Mouse (Mus musculus): ENCODE data around the gene Neu3.

- no peak for TF ChIP-seq CTCF (IDR thresholded peaks at IDR 0.05; ENCODE audit: low read depth)
- no peak for TF ChIP-seq EP300 (IDR thresholded peaks at IDR 0.05; ENCODE audit: low read depth)
Measured at GRCm38 (mm10) chr7:99781385-99781784, 46.8 kb downstream of the Neu3 start.

All from liver, postnatal 0 days (tissue).